Mouse (Mus musculus): ENCODE measurements around the gene Olfr124.

Olfr124 gene

GRCm38 (mm10) chr17:37799588-37799987, at the start of gene Olfr124:
Olfr124 (plus strand) TSS chr17:37799888.
- in situ Hi-C loops (cut with MboI): no loop called here

GRCm38 (mm10) chr17:37768307-37768706, 31.4 kb upstream of the Olfr124 start, which contains the start of gene Olfr122:
Olfr122 (plus strand) TSS chr17:37768607.
- in situ Hi-C loops (cut with MboI): no loop called here

GRCm38 (mm10) chr17:37793229-37793628, 6.5 kb upstream of the Olfr124 start, which contains the start of gene Olfr123:
Olfr123 (plus strand) TSS chr17:37793529.
- in situ Hi-C loops (cut with MboI): no loop called here

- in situ Hi-C loops (cut with MboI): no loop called here
These were observed 33.0 kb downstream of the Olfr124 start, which contains the start of gene Olfr125 for GRCm38 (mm10) chr17:37832649-37833048. Olfr125 (plus strand) TSS chr17:37832949.

- in situ Hi-C loops (cut with MboI): no loop called here
These were observed 47.5 kb downstream of the Olfr124 start, which contains the start of gene Olfr126 for GRCm38 (mm10) chr17:37847183-37847582. Olfr126 (plus strand) TSS chr17:37847483.
